Mouse (Mus musculus) liver, adult 2 months (tissue): ENCODE measurements around the gene Fubp3.

Experiments
- CTCF ChIP-seq: fragments of 200-500 bp; IDR thresholded peaks from 2 replicates; pipeline ENCODE4 v1.5.1; 2011; ENCODE audit warnings: low read depth, low read length, control low read depth
- POLR2A ChIP-seq: fragments of 200-500 bp; IDR thresholded peaks from 2 replicates; pipeline ENCODE4 v1.6.1; 2011; ENCODE audit warnings: low read length, control low read depth; ENCODE audit not compliant: insufficient read depth; ENCODE audit errors: extremely low read depth

DNA sequence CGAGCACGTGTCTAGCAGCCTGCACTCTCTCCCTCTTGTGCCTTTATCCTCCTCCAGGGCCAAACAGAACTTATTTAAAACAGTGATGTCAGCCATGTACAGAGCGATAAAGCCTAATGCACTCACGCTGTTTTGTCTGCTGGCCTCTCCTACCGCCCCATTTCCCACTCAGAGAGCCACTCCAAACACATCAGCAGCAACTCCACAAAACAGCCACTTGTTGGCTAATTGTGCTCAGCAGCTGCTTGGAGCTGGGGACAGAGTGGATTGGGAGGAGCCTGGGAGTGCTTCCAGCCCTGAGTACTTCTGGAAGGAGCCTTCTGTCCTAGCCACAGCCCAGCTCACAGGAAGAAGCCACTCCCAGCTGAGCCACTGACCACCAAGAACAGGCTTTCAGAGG lies 35.4 kb upstream of the Fubp3 start:
- TF ChIP-seq CTCF (no peak), POLR2A (no peak)
